Mouse (Mus musculus) layer of hippocampus, adult 9-11 months (tissue): ENCODE data around the gene Ctcf.
A peak's percentile ranks its signal among the peaks of the same experiment; 100 is the strongest.

Source experiments
- DNase-seq: peaks from one replicate; pipeline ENCODE4 v3.0.0; 2022

Ctcf gene

DNA sequence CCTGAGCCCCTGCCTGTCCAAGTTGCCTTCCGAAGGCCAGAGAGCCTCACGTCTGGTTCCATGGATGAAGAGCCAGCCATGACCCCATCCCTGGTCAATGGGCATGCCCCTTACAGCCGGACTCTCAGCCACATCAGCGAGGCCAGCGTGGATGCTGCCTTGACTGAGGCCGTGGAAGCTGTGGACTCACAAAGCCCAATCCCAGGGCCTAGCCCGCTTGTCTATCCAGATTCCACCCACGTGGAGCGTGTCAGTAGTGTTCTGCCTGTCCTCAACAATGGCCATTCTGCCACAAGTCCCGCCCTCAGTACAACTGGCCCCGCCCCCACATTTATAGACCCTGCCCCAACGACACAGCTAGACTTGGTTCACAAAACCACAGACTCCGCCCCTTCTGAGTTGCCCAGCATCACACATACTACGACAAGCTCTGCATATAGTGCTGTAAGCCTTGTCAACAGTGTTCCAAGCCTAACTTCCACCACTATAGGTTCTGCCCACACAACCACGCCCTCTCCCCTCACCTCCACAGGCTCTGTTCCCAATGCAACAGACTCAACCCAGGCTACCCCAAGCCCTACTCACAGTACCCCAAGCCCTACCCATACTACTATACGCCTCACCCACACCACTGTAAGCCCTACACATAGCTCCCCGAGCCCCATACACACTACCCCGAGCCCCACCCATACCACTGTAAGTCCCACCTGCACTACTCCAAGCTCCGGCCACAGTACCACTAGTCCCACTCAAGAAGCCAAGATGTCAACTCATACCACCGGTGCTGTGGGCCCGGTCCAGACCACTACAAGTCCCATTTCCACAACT is 18.7 kb upstream of the Ctcf start:
- DNase-seq, result no peak

DNA sequence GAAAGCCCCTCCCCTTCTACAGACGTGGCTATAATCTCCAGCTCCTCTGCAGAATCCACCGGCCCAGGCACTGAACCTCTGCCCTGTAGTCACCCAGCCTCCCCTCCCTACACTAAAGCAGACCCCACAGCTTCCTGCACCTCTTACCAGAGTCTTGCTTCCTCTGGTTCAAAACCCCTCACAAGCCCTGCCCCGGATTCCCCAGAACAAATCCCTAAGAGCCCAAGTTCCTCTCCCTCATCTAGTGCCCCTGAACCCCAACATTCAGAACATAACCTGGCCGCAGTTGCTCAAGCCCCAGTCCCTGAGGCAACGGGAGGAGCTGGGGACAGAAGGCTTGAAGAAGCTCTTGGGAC is 18.1 kb upstream of the Ctcf start:
- no peak for DNase-seq

DNA sequence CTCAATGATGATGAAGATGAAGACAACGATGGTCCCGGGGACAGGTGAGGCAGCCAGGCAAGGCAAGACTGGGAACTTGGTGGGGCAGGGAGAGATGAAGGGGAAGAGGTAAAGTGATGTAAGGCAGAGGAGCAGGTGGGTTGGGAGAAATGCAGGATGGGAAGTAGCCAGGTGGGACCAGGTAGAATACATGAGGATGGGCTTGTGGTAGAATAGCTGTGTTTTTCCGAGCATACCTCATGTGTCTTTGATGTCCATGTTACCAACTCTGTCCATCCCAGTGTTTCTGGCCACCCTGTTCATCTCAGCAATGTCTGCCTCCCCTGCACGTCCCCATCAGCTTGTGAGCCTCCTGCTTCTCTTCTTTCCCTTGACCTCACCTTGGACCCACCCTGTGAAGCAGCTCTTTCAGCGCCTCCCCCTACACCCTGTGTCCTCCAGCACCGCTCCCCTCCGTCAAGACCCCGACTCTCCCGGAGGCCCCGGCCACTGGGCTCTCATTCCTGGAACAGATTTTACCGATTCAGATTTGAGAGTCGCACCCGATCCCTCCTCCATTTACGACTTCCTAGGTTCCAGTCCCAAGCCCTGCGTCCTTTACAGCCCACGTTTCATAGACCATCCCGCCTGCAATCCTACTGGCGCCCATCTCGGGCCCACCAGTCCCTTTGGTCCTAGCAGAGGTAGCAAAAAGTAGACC is 17.3 kb upstream of the Ctcf start:
- DNase-seq, result no peak

DNA sequence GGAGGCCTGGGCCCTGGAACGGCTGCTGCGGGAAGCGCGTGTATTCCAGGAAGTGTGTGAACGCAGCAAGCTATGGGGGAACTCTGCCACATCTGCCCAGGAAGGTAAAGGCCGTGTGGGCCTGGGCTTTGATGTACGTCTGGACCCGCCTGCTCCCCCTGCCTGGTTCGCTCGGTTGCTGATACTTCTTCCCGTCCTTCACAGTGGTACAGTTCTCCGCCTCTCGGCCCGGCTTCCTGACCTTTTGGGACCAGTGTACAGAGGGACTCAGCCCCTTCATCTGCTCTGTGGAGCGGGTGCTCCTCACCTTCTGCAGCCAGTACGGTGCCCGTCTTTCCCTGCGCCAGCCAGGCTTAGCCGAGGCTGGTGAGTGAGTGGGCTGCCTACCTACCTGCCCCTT is 16.2 kb upstream of the Ctcf start:
- no peak for DNase-seq

DNA sequence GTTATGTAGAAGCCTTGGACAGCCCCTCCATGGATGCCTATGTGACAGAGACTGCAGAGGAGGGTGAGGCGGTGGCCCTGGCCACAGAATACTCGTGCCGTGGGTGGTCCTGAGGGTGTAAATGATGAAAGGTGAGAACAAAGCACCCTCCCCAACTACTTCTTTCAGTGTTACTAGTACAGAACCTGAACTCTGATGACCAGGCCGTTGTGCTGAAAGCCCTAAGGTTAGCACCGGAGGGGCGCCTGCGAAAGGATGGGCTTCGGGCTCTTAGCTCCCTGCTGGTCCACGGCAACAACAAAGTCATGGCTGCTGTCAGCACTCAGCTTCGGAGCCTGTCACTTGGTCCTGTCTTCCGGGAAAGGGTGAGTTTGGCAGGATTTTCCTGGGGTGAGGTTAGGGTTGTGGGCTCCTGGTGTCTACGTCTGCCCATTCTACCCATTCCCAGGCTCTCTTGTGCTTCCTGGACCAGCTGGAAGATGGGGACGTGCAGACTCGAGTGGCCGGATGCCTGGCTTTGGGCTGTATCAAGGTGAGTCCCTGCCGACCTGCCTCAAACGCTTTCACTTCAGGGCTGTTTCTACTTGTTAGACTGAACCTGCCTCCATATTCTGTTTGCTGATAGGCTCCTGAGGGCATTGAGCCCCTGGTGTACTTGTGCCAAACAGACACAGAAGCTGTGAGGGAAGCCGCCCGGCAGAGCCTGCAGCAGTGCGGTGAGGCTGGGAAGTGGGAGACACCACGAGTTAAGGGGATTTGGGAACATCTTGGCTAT is 15.2 kb upstream of the Ctcf start:
- no peak for DNase-seq

DNA sequence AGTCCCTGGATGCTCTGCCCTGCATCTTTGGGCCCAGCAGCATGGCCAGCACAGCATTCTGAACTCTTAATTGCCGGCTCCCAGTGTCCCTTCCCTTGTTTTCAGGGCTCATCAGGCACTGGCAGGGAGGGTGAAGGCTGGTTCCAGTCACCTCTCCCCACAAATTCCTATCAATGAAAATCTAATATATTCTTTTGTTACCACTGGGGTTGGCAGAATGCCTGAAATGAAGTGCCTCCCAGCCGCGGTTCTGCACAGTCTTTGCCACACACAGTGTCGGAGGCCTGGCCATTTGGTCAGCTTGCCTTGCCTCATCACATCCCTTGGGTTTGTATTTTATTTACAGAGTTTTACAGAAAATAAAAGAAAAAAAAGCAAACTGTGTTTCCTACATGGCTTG is 14.5 kb upstream of the Ctcf start:
- DNase-seq, result no peak

DNA sequence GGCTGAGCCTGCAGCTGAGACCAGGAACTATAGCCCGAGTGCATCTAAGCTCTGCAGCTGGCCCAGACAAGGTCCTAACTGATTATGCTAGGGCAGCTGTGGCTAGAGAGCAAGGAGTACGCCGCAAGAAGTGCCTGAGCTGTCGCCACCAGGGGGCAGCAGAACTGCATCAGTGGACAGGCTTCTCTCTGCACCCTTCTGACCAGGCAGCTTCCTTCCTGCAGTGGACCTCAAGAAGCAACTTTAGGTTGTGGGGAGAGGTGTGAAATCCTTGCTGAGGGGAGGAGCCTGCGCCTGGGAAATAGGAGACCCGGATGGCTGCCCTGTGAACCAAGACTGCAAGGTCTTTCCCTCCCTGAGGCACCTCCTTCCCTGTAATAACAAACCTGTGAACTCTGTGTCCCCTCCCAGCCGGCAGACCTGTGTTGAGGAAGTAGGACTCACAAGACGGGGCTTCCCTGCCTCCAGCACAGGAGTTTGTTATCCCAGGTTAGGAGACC is 13.9 kb upstream of the Ctcf start:
- peak; percentile 92 for DNase-seq

DNA sequence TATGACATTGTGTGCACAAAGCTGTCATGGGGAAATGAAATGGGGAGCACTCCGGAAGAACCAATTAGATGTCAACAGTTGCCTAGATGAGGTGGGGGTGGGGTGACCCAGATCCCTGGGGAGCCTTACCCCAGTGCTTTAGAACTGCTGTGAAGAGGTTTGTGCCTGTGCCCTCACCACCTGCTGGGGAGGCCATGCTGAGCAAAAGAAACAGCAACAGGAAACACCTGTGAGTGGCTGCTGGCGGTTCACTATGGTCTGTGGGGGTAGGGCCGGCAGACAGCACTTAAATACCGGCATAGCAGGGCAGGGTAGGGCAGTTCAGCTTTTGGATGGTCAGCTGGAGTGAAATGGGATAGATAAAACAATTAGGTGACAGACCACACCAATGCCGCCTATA is 13.2 kb upstream of the Ctcf start:
- DNase-seq, result no peak

DNA sequence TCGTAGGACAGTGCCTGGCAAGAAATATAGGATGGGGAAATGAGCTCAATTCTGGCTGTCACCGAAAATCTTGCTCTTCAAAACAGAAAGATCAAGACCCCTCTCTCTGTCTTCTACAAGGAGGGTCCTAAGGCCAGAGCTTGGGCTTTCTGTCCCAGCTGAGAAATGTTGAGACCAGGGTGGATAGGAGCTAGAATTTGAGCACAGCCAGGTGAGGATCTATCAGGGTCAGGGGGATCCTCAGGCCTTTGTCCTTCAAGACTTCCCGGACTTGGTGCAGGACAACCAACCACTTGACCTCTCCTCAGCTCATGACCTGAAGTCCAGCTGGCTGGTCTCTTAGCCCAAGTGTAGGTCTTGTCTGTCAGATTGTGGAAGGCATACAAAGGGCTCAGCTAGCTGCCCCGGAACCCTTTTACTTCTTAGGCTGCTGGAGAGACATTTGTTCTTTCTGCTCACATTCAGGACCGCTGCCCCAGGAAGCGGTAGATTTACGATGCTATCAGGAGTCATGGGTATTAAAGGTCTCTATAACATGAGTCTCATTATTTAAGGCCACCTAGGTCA is 12.6 kb upstream of the Ctcf start:
- DNase-seq, result no peak

DNA sequence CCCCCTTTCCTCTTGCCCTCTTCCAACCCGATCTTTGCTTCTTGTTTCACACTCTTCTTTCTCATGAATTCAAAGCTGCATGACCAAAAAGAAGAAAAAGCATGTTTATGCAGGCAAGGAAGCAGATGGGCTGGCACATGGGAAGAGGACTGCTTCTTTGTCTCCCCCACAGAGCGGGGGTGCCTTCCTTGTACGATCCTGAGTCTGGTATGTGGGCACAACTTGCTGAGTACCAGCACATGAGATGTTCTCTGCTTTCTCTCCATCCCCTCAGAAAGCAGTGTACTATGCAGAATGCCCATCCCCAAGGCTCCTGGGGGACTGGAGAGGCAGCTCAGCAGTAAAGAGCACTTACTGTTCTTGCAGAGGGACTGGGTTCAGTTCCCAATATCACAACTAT is 12.0 kb upstream of the Ctcf start:
- DNase-seq, result peak; percentile 91

DNA sequence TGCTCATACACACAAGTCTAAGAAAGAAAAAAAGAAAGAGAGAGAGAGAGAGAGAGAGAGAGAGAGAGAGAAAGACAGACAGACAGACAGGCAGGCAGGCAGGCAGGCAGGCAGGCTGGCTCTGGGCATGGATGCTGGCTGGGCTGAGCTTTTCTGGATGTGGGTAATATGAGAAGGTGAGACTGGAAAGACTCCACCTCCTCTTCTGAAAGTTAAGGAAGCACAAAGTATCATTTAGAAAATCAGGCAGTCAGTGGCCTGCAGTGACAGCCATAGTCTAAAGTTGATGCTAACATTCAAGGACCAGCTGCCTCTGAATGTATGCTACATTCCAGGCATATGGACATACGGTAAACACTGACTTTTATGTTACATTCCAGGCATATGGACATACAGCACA is 11.5 kb upstream of the Ctcf start:
- no peak for DNase-seq

DNA sequence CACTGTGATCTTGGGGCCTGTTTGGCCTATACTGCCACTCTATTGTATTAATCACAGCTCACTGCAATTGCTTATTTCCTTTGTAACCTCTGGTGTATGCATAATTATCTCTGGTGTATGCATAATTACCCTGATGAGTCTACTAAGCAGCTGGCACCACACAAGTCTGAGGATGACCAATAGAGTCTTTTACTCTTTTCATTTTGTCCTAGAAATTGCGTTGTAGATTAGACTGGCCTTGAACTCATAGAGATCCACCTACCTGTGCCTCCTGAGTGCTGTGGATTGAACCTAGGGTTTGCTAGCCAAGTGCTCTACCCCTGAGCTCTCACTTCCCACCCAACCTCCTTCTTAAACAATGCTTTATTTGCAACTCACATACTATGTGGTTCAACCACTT is 10.3 kb upstream of the Ctcf start:
- DNase-seq, result no peak

DNA sequence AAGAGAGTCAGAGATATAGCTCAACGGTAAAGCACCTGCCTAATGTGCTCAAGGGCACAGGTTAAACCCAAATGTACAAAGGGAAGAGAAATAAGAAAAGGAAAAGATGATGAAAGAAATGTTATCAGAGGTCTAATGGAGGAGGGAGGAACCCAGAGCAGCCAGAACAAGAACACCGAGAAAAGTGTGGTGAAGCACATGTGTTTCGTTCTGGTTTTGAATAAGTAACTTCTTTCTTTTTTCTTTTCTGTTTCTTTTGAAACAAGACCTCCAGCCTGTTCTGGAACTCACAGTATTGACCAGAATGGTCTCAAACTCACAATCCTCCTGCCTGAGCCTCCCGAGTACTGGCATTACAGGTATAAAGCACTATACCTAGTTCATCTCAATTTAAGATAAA is 7.0 kb upstream of the Ctcf start:
- DNase-seq, result no peak

DNA sequence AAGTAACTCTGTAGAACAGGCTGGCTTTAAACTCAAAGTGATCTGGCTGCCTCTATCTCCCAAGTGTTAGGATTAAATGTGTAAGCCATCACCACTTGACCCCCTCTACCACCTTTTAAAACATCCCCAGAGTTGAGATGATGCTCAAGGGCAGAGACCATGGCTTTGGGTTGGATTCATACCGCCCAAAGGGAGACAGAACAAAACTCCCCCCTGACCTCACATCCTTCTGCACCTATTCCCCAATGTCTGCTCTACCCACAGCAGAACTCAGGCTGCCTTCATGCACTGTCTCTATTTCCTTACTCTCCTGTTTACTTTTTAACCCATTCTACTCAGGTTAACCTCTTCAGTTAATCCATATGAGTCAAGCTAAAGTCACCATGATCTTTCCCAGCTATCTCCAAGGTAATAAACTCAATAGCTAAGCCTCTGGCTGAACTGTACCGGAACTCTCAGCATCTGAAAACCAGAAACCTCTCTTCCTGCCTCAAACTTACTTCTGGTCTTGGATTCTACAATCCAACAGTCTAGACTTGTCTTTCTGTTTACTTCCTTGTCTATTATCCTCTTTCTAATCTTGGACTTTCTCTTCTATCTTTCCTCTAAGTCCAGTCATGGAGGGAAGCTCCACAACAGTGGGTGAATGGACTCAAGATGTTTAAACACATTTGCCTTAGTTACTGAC is 1.5 kb upstream of the Ctcf start:
- no peak for DNase-seq

DNA sequence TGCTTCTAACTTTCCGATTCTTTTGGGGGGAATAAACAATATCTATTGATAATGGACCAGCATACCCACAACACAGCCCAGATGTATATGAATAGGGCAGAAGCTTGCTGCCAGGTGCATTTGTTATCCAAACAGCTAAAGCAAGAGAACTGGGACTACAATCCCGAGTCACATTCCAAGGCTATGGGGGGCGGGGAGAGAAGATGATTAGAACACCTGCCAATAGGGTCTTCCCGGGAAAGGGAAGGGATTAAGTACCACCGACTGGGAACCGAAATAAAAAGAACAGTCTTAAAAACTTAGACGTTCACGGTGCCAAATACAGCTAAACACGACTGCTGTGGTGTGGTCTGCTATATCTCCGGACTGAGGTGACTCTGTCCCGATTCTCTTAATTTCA is 887 bp upstream of the Ctcf start:
- DNase-seq, result no peak

DNA sequence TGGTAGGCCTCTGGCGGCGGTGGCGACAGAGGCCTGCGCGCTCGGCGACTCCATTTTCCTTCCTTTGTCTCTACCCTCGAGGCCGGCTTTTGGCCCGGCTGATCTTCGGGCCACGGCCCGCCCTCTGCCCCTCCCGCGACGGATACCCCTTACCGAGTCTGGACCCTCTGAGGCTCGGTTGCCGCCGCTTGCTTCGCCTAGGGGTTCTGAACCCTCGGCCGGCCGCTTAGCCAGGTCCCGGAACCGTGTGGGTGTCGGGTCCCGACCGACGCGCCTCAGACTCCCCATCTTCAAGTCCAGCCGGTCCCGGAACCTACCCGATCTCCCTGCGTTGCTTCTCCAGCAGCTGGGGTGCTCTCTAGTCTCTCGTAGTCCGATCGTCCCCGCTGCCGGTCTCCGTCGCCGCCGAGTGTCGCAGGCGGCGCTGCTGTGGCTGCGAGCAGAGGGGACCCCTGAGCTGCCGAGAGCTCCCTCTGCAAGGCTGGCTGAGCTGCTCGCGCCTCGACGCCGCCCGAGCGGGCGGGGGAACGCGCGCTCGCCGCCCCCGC is 669 bp downstream of the Ctcf start, which contains the start of gene Agrp:
Agrp (minus strand) TSS at position 431 of the 548 bp plus-strand sequence.
- peak; percentile 40 for DNase-seq

DNA sequence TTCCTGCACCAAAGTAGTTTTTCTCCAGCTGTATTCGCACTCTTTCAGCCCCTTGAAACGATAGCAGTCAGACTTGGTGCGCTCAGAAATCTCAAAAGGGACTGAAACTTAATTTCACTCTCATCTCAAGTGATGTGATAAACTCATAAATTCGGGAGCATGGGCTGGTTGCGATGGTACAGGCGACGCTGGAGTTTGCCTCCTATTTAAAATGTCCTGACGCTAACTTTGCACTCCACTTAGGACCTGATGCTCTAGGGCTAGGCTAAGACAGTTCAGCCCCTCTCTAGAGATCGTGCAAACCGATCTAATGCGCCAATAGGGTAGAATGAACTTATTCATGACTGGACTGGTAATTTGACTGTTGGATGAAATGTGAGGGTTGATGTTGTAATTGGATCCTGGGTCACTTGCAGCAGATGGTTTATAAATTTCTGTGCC is 1.3 kb downstream of the Ctcf start:
- no peak for DNase-seq

DNA sequence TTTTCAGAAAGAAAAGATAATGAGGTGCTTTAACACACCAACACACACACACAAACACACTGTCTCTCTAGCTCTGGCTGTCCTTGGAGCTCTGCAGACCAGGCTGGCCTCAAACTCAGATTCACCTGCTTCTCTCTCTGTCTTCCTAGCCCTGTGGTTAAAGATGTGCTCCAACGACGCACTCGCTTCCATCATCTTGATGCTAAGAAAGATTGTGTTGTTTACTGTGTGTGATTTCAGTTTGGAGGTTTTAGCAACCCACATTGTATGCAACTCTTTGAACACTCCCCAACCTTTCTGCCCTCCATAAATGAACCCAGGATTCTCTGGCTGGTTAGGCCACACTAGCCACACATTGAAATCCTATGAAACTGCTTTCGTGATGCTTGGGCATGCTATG is 2.1 kb downstream of the Ctcf start:
- no peak for DNase-seq

DNA sequence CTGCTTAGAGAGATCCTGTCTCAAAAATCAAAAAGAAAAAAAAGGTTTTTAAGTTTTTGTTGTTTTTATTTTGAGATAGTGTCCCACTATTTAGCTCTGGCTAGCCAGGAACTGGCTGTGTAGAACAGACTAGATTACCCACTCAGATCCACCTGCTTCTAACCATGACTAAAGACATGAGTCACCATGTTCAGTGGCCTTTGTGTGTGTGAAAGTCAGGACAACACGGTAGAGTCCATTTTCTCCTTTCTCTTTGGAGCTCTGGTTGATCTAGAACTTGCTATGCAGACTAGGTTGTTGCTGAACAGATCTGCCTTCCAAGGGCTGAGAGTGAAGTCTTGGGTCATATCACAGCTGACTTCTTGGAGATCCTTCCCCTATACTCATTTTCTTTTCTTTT is 3.5 kb downstream of the Ctcf start:
- DNase-seq, result no peak

DNA sequence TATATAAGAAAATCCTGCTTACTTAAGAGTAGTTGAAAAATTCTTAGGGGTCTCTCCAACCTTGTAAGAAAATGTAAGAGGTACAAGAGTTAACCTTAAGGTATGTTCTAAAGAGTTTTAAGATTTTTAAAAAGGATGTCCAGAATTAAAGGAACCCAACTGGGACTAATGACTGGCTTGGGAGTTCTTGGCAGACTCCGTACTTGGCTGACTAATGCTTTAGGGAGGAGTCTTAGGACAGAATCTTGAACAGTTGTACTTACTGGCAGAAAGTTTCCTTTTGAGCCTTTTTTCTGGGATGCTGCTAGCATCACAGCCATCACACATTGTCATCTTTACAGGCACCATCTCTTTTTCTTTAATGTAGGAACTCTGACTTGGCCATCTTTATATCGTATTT is 4.1 kb downstream of the Ctcf start:
- no peak for DNase-seq

DNA sequence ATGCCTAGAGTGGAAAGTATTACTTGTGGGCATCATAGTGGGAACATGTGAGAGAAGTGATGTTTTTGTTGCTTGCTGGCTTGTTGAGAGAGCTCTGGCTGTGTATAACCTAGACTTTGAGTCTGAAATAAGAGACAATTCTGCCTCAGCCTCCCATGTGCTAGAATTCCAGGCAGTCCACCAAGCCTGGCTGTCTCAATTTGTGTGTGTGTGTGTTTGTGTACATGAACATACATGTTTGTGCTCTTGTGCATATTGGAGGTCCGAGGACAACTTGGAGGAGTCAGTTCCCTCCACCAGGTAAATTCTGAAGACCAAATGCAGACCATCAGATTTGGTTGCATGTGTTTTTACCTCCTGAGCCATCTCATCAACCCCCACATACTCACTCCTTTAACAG is 8.8 kb downstream of the Ctcf start:
- DNase-seq, result no peak

DNA sequence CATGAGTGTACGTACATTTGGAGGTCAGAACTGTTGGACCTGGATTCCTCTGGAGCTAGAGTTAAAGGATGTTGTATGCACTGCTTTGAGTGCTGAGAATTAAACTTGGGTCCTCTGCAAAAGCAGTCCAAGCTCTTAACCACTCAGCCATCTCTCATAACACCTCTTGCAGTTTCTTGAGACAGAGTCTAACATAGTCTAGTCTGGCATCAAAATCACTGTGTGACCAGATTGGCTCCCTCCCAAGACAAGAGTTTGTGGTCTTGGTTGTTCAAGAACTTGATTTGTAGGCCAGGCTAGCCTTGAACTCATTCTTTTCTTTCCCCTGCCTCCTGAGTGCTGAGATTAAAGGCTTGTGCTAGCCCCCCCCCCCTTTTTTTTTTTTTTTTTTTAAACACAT is 12.6 kb downstream of the Ctcf start:
- no peak for DNase-seq
